Mouse (Mus musculus): ENCODE results near the gene Baiap2. TPM values are rescaled to one million over a fixed set of nuclear protein-coding genes. Genes with fewer than 3 reads are reported as not detected.
A peak's percentile ranks its signal among the peaks of the same experiment; 100 is the strongest.

Gene Baiap2
- polyA plus RNA-seq, 1 experiment, result 78.1 TPM

- DNase-seq, result no peak
- peaks cover 58% of the 10 kb centered on the region for H3K4me1 ChIP-seq (ENCODE audit: control insufficient read depth, insufficient read depth, low read length)
- no peaks in the 10 kb centered on the region for H3K27me3 ChIP-seq (replicated peaks; ENCODE audit: control insufficient read depth, insufficient read depth, low read length)
- H3K4me3 ChIP-seq (ENCODE audit: insufficient read depth, low read depth, low read length), result no peak overlapping the region
- 83% methylated on average over 1 of the region's 1 CpGs for WGBS
- H3K27ac ChIP-seq (ENCODE audit: insufficient read depth, low read depth, low read length), result no peak overlapping the region
- TF ChIP-seq CTCF (conservative IDR thresholded peaks at IDR 0.05; ENCODE audit: insufficient read depth, insufficient read length, low read depth, low read length) (no peak), POLR2A (IDR thresholded peaks at IDR 0.05; ENCODE audit: low read depth, low read length) (no peak)
- H3K36me3 ChIP-seq (ENCODE audit: control insufficient read depth, insufficient read depth, low read length), result no peaks in the 10 kb centered on the region
These were observed 4.9 kb downstream of the Baiap2 start for GRCm38 (mm10) chr11:119947426-119947825.

DNA sequence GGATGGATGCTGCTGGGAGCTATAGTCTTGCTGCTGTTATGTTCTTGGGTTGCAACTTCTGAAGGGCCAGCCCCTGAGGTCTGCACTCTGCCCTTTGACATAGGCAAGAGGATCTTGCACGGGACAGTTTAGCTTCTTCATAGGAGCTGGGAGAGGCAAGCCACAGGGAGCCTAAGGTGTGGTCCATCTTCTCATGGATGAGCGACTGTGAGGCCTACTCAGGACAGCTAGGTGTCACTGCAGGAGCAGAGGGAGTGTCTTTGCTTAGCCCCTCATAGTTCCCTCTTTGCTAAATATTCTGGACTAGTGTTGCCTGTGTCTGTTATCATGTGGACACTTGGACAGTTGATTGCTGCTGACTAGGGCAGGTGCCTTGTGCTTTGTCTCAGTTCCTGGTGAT is 5.3 kb downstream of the Baiap2 start:
- no peak overlapping the region for H3K4me3 ChIP-seq (ENCODE audit: insufficient read depth, low read depth, low read length)
- peaks cover 63% of the 10 kb centered on the region for H3K4me1 ChIP-seq (ENCODE audit: control insufficient read depth, insufficient read depth, low read length)
- no peaks in the 10 kb centered on the region for H3K27me3 ChIP-seq (replicated peaks; ENCODE audit: control insufficient read depth, insufficient read depth, low read length)
- no peak overlapping the region for H3K27ac ChIP-seq (ENCODE audit: insufficient read depth, low read depth, low read length)
- 48% methylated on average over 2 of the region's 2 CpGs for WGBS
- H3K36me3 ChIP-seq (ENCODE audit: control insufficient read depth, insufficient read depth, low read length), result no peaks in the 10 kb centered on the region
- no peak for DNase-seq
- TF ChIP-seq POLR2A (IDR thresholded peaks at IDR 0.05; ENCODE audit: low read depth, low read length), result no peak
- TF ChIP-seq CTCF (conservative IDR thresholded peaks at IDR 0.05; ENCODE audit: insufficient read depth, insufficient read length, low read depth, low read length), result peak; percentile 44

DNA sequence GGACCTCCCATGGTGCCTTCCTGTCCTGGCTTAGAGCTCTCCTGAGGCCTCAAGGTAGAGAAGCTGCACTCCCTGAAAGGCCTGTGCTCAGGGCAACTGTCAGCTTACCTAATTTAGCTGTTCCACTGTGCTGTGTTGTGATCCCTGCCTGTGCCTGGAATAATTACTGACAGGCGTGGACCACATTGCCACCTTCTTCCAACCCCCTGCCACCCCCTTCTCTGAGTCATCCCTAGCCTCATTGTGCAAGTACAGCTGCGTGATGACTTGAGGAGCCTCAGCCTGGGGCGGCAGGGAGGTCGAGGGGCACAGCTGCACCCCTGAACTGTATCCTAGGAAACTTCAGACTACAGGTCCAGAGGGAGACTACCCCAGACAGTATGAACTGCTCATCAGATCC is 5.7 kb downstream of the Baiap2 start:
- Histone ChIP-seq H3K27me3 (replicated peaks; ENCODE audit: control insufficient read depth, insufficient read depth, low read length) (no peaks in the 10 kb centered on the region), H3K4me1 (ENCODE audit: control insufficient read depth, insufficient read depth, low read length) (peaks cover 66% of the 10 kb centered on the region), H3K4me3 (ENCODE audit: insufficient read depth, low read depth, low read length) (no peak overlapping the region), H3K36me3 (ENCODE audit: control insufficient read depth, insufficient read depth, low read length) (no peaks in the 10 kb centered on the region), H3K27ac (ENCODE audit: insufficient read depth, low read depth, low read length) (no peak overlapping the region)
- WGBS, result 68% methylated on average over 4 of the region's 4 CpGs
- DNase-seq, result no peak
- TF ChIP-seq POLR2A (IDR thresholded peaks at IDR 0.05; ENCODE audit: low read depth, low read length), result no peak
- no peak for TF ChIP-seq CTCF (conservative IDR thresholded peaks at IDR 0.05; ENCODE audit: insufficient read depth, insufficient read length, low read depth, low read length)

DNA sequence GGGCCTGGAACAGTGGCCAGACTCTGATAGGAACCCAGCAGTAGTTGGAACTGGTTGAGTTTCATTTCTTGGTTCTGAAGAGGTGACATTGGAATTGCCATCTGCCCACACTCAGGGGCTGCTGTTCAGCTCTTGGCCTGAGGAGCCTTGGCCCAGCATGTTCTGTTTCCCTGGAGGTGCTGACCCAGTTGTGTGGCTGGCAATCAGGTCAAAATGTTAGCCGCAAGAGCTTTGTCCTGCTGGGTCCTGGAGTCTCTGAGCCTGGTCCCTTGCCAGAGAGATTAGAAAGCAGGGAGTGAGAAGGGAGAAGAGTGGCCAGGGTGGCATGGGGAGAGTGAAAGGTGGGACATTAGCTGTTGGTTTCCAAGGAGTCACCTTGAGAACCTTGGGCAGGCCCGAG is 6.2 kb downstream of the Baiap2 start:
- no peaks in the 10 kb centered on the region for H3K36me3 ChIP-seq (ENCODE audit: control insufficient read depth, insufficient read depth, low read length)
- DNase-seq, result no peak
- no peak overlapping the region for H3K27ac ChIP-seq (ENCODE audit: insufficient read depth, low read depth, low read length)
- no peaks in the 10 kb centered on the region for H3K27me3 ChIP-seq (replicated peaks; ENCODE audit: control insufficient read depth, insufficient read depth, low read length)
- TF ChIP-seq CTCF (conservative IDR thresholded peaks at IDR 0.05; ENCODE audit: insufficient read depth, insufficient read length, low read depth, low read length) (no peak), POLR2A (IDR thresholded peaks at IDR 0.05; ENCODE audit: low read depth, low read length) (no peak)
- H3K4me1 ChIP-seq (ENCODE audit: control insufficient read depth, insufficient read depth, low read length), result peaks cover 71% of the 10 kb centered on the region
- H3K4me3 ChIP-seq (ENCODE audit: insufficient read depth, low read depth, low read length), result no peak overlapping the region
- 30% methylated on average over 2 of the region's 2 CpGs for WGBS

GRCm38 (mm10) chr11:119950535-119950934 is 8.0 kb downstream of the Baiap2 start:
- no peak overlapping the region for H3K4me3 ChIP-seq (ENCODE audit: insufficient read depth, low read depth, low read length)
- no peak overlapping the region for H3K27ac ChIP-seq (ENCODE audit: insufficient read depth, low read depth, low read length)
- H3K4me1 ChIP-seq (ENCODE audit: control insufficient read depth, insufficient read depth, low read length), result peaks cover 78% of the 10 kb centered on the region
- H3K36me3 ChIP-seq (ENCODE audit: control insufficient read depth, insufficient read depth, low read length), result no peaks in the 10 kb centered on the region
- 66% methylated on average over 3 of the region's 3 CpGs for WGBS
- TF ChIP-seq CTCF (conservative IDR thresholded peaks at IDR 0.05; ENCODE audit: insufficient read depth, insufficient read length, low read depth, low read length), result no peak
- no peak for TF ChIP-seq POLR2A (IDR thresholded peaks at IDR 0.05; ENCODE audit: low read depth, low read length)
- H3K27me3 ChIP-seq (replicated peaks; ENCODE audit: control insufficient read depth, insufficient read depth, low read length), result no peaks in the 10 kb centered on the region
- no peak for DNase-seq

DNA sequence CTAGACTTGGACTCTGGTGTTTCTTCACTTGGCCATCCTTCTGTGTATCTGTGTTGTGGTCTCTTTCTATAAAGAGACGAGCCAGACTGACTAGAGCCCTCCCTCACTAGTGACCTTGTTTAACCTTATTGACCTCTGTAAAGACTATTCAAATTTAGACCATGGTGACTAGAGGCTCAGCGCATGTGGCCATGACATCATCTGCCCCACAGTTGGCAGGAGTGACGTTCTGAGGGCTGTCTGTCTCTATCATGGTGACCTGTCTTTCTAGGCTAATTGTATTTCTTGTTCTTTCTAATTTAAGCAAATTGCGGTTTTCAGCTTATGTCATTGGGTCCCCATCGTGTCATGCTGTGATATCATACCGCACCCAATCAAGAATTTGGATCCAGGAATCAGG is 8.8 kb downstream of the Baiap2 start:
- Histone ChIP-seq H3K4me3 (ENCODE audit: insufficient read depth, low read depth, low read length) (no peak overlapping the region), H3K27ac (ENCODE audit: insufficient read depth, low read depth, low read length) (no peak overlapping the region), H3K27me3 (replicated peaks; ENCODE audit: control insufficient read depth, insufficient read depth, low read length) (no peaks in the 10 kb centered on the region), H3K36me3 (ENCODE audit: control insufficient read depth, insufficient read depth, low read length) (no peaks in the 10 kb centered on the region), H3K4me1 (ENCODE audit: control insufficient read depth, insufficient read depth, low read length) (peaks cover 70% of the 10 kb centered on the region)
- no peak for DNase-seq
- 81% methylated on average over 6 of the region's 6 CpGs for WGBS
- TF ChIP-seq POLR2A (IDR thresholded peaks at IDR 0.05; ENCODE audit: low read depth, low read length), result no peak
- no peak for TF ChIP-seq CTCF (conservative IDR thresholded peaks at IDR 0.05; ENCODE audit: insufficient read depth, insufficient read length, low read depth, low read length)

DNA sequence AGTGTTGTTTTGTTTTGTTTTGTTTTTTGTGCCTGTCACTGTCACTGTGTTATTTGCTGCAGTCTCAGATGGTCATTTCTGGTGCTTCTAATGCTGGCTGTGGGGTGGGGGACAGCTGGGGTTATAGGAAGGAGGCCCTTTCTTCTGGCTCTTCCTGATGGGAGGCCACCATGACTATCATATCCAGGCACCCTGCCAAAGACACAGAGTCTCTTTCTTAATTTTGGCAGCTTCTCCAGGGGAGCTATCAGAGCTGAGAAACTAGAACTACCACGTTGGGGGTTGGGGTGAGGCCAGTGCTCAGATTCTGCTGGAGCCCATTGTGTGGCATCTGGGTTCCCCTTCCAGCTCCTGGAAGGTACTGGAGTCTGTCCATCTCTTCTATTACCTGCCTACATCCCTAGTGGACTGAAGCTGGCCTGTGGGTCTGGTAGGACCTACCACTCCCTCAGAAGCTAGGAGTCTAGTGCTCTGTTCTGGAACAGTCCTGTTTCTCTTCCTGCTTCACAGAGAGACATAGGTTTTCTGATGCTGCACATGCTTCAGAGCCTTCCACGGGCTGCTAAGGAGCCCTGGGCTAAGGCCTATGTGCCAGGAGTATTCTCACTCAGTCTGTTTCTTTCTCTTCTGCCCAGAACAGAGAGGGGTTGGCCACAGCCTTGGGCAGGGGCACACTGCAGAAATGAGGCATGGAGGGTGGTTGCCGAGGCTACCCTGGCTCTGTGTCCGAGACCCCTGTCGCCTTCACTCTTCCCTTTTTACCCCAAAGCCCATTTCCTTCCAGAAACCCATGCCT is 10.1 kb downstream of the Baiap2 start:
- peak overlapping the region; percentile 43 for H3K27ac ChIP-seq (ENCODE audit: insufficient read depth, low read depth, low read length)
- peaks cover 57% of the 10 kb centered on the region for H3K4me1 ChIP-seq (ENCODE audit: control insufficient read depth, insufficient read depth, low read length)
- DNase-seq, result peak; percentile 91

More for the DNA sequence above, 10.1 kb downstream of the Baiap2 start:
- Histone ChIP-seq H3K36me3 (ENCODE audit: control insufficient read depth, insufficient read depth, low read length) (no peaks in the 10 kb centered on the region), H3K27me3 (replicated peaks; ENCODE audit: control insufficient read depth, insufficient read depth, low read length) (no peaks in the 10 kb centered on the region), H3K4me3 (ENCODE audit: insufficient read depth, low read depth, low read length) (no peak overlapping the region)
- WGBS, result 56% methylated on average over 5 of the region's 5 CpGs
- TF ChIP-seq CTCF (conservative IDR thresholded peaks at IDR 0.05; ENCODE audit: insufficient read depth, insufficient read length, low read depth, low read length) (no peak), POLR2A (IDR thresholded peaks at IDR 0.05; ENCODE audit: low read depth, low read length) (no peak)

Data from kidney, adult 2 months (tissue).